Mouse (Mus musculus) forebrain, embryonic 14.5 days (tissue): ENCODE results near the gene Bud13. TPM values are rescaled to one million over a fixed set of nuclear protein-coding genes. Genes with fewer than 3 reads are reported as not detected.
"Not testable (repeated sequence)": the region's sequence is repeated elsewhere in the genome, so short reads cannot be mapped to it uniquely, and the experiment has no call there.

ENCODE experiments used
- ATAC-seq: fragments of 200-750 bp; cut with Nextera tagmentation; 2 replicates; pipeline ENCODE4 v1.8.0; 2017; ENCODE audit warnings: mild to moderate bottlenecking, moderate library complexity
- DNase-seq: peaks from one replicate; pipeline ENCODE4 v3.0.0-alpha.2; 2015; ENCODE audit warnings: low spot score
- H3K27ac ChIP-seq: fragments of 300-500 bp; sonication (generic); 2 replicates; pipeline ENCODE4 v1.5.1; 2014; ENCODE audit warnings: low read depth, mild to moderate bottlenecking, control low read depth, low read length, moderate library complexity
- H3K27me3 ChIP-seq: fragments of 300-500 bp; sonication (generic); replicated peaks from 2 replicates; pipeline ENCODE4 v1.6.1; 2014; ENCODE audit warnings: low read length, control low read depth, mixed read lengths; ENCODE audit not compliant: control insufficient read depth, insufficient read depth
- H3K36me3 ChIP-seq: fragments of 300-500 bp; sonication (generic); 2 replicates; pipeline ENCODE4 v1.6.1; 2014; ENCODE audit warnings: low read length, control low read depth; ENCODE audit not compliant: control insufficient read depth, insufficient read depth
- H3K4me1 ChIP-seq: fragments of 300-500 bp; sonication (generic); 2 replicates; pipeline ENCODE4 v1.6.1; 2014; ENCODE audit warnings: antibody characterized with exemption, low read length, control low read depth; ENCODE audit not compliant: control insufficient read depth, insufficient read depth
- H3K4me2 ChIP-seq: fragments of 300-500 bp; sonication (generic); 2 replicates; pipeline ENCODE4 v1.6.1; 2014; ENCODE audit warnings: mild to moderate bottlenecking, control low read depth, low read length
- H3K4me3 ChIP-seq: fragments of 300-500 bp; sonication (generic); 2 replicates; pipeline ENCODE4 v1.5.1; 2014; ENCODE audit warnings: low read depth, low read length, control low read depth
- H3K9ac ChIP-seq: fragments of 300-500 bp; sonication (generic); 2 replicates; pipeline ENCODE4 v1.6.1; 2014; ENCODE audit warnings: mild to moderate bottlenecking, low read length, control low read depth, moderate library complexity
- H3K9me3 ChIP-seq: fragments of 300-500 bp; sonication (generic); replicated peaks from 2 replicates; pipeline ENCODE4 v1.6.1; 2016; ENCODE audit warnings: low read length, control low read depth, mixed read lengths; ENCODE audit not compliant: control insufficient read depth
- WGBS: fragments of 180-500 bp; shearing (Covaris S2); extraction: QIAGEN DNeasy Blood & Tissue Kit; methylation state at CpG from one replicate; pipeline ENCODE4 v1.1.7; 2014; 5-methylcytosine and 5-hydroxymethylcytosine counted together
- polyA plus RNA-seq: library from polyadenylated mRNA; unstranded; fragments of >200 nt; fragmentation: Nextera tagmentation; extraction: Ambion mirVana; gene quantifications from 2 replicates; pipeline ENCODE4 v1.2.1, GENCODE M21; 2014

The Bud13 gene
- polyA plus RNA-seq, 1 experiment from 2014 or later = 14.9 TPM

- WGBS = 6% methylated on average over 19 of the region's 19 CpGs
- ATAC-seq = peak; percentile 26; the same call in 1 of the 2 replicates
- Histone ChIP-seq H3K4me2 (peak overlapping the region; percentile 50), H3K27me3 (no peaks in the 10 kb centered on the region), H3K9me3 (no peaks in the 10 kb centered on the region), H3K4me3 (peak overlapping the region; percentile 11), H3K4me1 (peaks cover 14% of the 10 kb centered on the region; the same call in 1 of the 2 replicates), H3K9ac (peak overlapping the region; percentile 60), H3K36me3 (no peaks in the 10 kb centered on the region), H3K27ac (peak overlapping the region; percentile 83)
- peak; percentile 31 for DNase-seq
Observed at GRCm38 (mm10) chr9:46329250-46329648, 46.4 kb downstream of the Bud13 start.

- no peaks in the 10 kb centered on the region for H3K9me3 ChIP-seq
- 0 out of 2 replicates have a peak overlapping the region, but pooled peaks have one; percentile 83 for H3K27ac ChIP-seq
- WGBS = 22% methylated on average over 24 of the region's 24 CpGs
- peaks cover 14% of the 10 kb centered on the region; the same call in 1 of the 2 replicates for H3K4me1 ChIP-seq
- no peak for DNase-seq
- H3K4me3 ChIP-seq = no peak overlapping the region
- H3K36me3 ChIP-seq = no peaks in the 10 kb centered on the region
- H3K27me3 ChIP-seq = no peaks in the 10 kb centered on the region
- no peak overlapping the region for H3K9ac ChIP-seq
- H3K4me2 ChIP-seq = no peak overlapping the region
- no peak for ATAC-seq
Observed at GRCm38 (mm10) chr9:46329801-46330585, 47.2 kb downstream of the Bud13 start.

- no peak overlapping the region for H3K4me2 ChIP-seq
- H3K36me3 ChIP-seq = no peaks in the 10 kb centered on the region
- no peak overlapping the region for H3K4me3 ChIP-seq
- WGBS = 56% methylated on average over 6 of the region's 6 CpGs
- no peaks in the 10 kb centered on the region for H3K9me3 ChIP-seq
- ATAC-seq = no peak
- no peaks in the 10 kb centered on the region for H3K27me3 ChIP-seq
- peaks cover 14% of the 10 kb centered on the region; the same call in 1 of the 2 replicates for H3K4me1 ChIP-seq
- H3K27ac ChIP-seq = no peak overlapping the region
- no peak for DNase-seq
- no peak overlapping the region for H3K9ac ChIP-seq
Observed at GRCm38 (mm10) chr9:46330586-46330895, 47.7 kb downstream of the Bud13 start.

- Histone ChIP-seq H3K9me3 (no peaks in the 10 kb centered on the region), H3K4me3 (no peak overlapping the region), H3K27me3 (no peaks in the 10 kb centered on the region), H3K27ac (no peak overlapping the region), H3K4me1 (peaks cover 14% of the 10 kb centered on the region; the same call in 1 of the 2 replicates), H3K4me2 (no peak overlapping the region), H3K9ac (no peak overlapping the region), H3K36me3 (no peaks in the 10 kb centered on the region)
- ATAC-seq (no peak), DNase-seq (no peak)
- WGBS = 75% methylated on average over 1 of the region's 1 CpGs
Observed at GRCm38 (mm10) chr9:46331301-46331700, 48.5 kb downstream of the Bud13 start.

- no peaks in the 10 kb centered on the region for H3K27me3 ChIP-seq
- no peak overlapping the region for H3K27ac ChIP-seq
- no peak for DNase-seq
- no peak overlapping the region for H3K4me2 ChIP-seq
- H3K4me1 ChIP-seq = peaks cover 16% of the 10 kb centered on the region
- no peak for ATAC-seq
- 39% methylated on average over 26 of the region's 26 CpGs for WGBS
- H3K9me3 ChIP-seq = no peaks in the 10 kb centered on the region
- no peaks in the 10 kb centered on the region for H3K36me3 ChIP-seq
- H3K9ac ChIP-seq = no peak overlapping the region
- H3K4me3 ChIP-seq = no peak overlapping the region
Observed at GRCm38 (mm10) chr9:46334471-46335025, 51.7 kb downstream of the Bud13 start.

- no peak overlapping the region for H3K4me3 ChIP-seq
Observed at GRCm38 (mm10) chr9:46335461-46335995, 52.7 kb downstream of the Bud13 start.

GRCm38 (mm10) chr9:46336294-46336693 is 53.5 kb downstream of the Bud13 start:
- not testable (repeated sequence) for H3K27me3 ChIP-seq, H3K27ac ChIP-seq, H3K4me2 ChIP-seq, ATAC-seq, H3K9me3 ChIP-seq, H3K4me3 ChIP-seq, H3K36me3 ChIP-seq, DNase-seq, H3K9ac ChIP-seq
- 61% methylated on average over 12 of the region's 14 CpGs for WGBS
- H3K4me1 ChIP-seq = peaks cover 16% of the 10 kb centered on the region

More at GRCm38 (mm10) chr9:46335461-46335995, 52.7 kb downstream of the Bud13 start:
- ATAC-seq (no peak), DNase-seq (no peak)
- 79% methylated on average over 10 of the region's 10 CpGs for WGBS
- Histone ChIP-seq H3K4me2 (no peak overlapping the region), H3K27me3 (no peaks in the 10 kb centered on the region), H3K9me3 (no peaks in the 10 kb centered on the region), H3K36me3 (no peaks in the 10 kb centered on the region), H3K9ac (no peak overlapping the region), H3K27ac (no peak overlapping the region), H3K4me1 (peaks cover 16% of the 10 kb centered on the region)

- Histone ChIP-seq H3K27ac (peak overlapping the region; percentile 39; the same call in 1 of the 2 replicates), H3K4me1 (peaks cover 16% of the 10 kb centered on the region), H3K9me3 (no peaks in the 10 kb centered on the region), H3K9ac (no peak overlapping the region), H3K36me3 (no peaks in the 10 kb centered on the region), H3K4me2 (no peak overlapping the region), H3K27me3 (no peaks in the 10 kb centered on the region), H3K4me3 (no peak overlapping the region)
- 33% methylated on average over 7 of the region's 7 CpGs for WGBS
- peak; percentile 23; the same call in 1 of the 2 replicates for ATAC-seq
- DNase-seq = no peak
Observed at GRCm38 (mm10) chr9:46337331-46337730, 54.5 kb downstream of the Bud13 start.

- Histone ChIP-seq H3K4me2 (no peak overlapping the region), H3K9me3 (no peaks in the 10 kb centered on the region), H3K27ac (peak overlapping the region; percentile 39; the same call in 1 of the 2 replicates), H3K4me1 (peaks cover 16% of the 10 kb centered on the region), H3K4me3 (no peak overlapping the region), H3K36me3 (no peaks in the 10 kb centered on the region), H3K9ac (no peak overlapping the region), H3K27me3 (no peaks in the 10 kb centered on the region)
- ATAC-seq = peak; percentile 85
- DNase-seq = peak; percentile 83
- WGBS = 9% methylated on average over 3 of the region's 3 CpGs
Observed at GRCm38 (mm10) chr9:46337852-46338291, 55.1 kb downstream of the Bud13 start.
